Mouse (Mus musculus) left cerebral cortex, postnatal 36 days (tissue): ENCODE data around the gene Scg2. TPM values are rescaled to one million over a fixed set of nuclear protein-coding genes. Genes with fewer than 3 reads are reported as not detected.

Experiments used
- DNase-seq, 2 experiments: peaks; one replicate each; pipeline ENCODE4 v3.0.0; 2021 to 2022; ENCODE audit warnings: low spot score in 2 of 2, mixed read lengths in 1 of 2
- intact Hi-C: fragments of 180-260 bp; cut with DNase I; formaldehyde crosslinking; loops from one replicate; pipeline ENCODE4 v1.15.1; 2025
- total RNA-seq, 2 experiments: library from RNA; stranded (reverse); gene quantifications; 2 replicates each; pipeline ENCODE4 v1.2.3; 2021

The Scg2 gene
- total RNA-seq: 100 to 1,000 TPM; 217 to 221 TPM

- peak; percentile 82 to 83 for DNase-seq
- intact Hi-C loops: loop anchor here (2.0 to 10.0 kb wide), 4 partner anchors 105 to 707 kb away; no protein-coding TSS in a partner anchor
Measured at GRCm38 (mm10) chr1:79439609-79440308, at the start of gene Scg2. Gene Scg2, minus strand, starts transcription at chr1:79440120.

- intact Hi-C loops: no loop called here
- peak; percentile 52 to 69 for DNase-seq
Measured at GRCm38 (mm10) chr1:79485546-79485945, 45.6 kb upstream of the Scg2 start.

DNA sequence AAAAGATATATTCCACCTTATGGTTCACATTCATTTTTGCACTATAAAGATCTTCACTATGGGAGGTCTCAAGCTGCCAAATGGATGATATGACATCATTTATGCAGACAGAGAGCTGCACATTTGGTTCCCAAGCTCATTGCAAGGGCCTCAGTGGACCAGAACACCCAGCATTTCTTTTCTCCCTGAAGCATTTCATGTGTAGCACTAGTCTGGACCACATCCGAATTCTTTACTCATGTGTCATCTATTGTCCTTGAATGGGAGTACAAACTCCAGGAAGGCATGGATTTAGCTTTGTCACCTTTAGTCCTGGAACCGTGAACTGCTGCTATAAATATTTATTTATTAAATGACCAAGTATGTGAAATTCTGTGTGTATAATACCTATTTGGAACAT lies 30.9 kb upstream of the Scg2 start:
- intact Hi-C loops: no loop called here
- DNase-seq: no peak

GRCm38 (mm10) chr1:79469871-79470270 lies 30.0 kb upstream of the Scg2 start:
- DNase-seq: no peak

DNA sequence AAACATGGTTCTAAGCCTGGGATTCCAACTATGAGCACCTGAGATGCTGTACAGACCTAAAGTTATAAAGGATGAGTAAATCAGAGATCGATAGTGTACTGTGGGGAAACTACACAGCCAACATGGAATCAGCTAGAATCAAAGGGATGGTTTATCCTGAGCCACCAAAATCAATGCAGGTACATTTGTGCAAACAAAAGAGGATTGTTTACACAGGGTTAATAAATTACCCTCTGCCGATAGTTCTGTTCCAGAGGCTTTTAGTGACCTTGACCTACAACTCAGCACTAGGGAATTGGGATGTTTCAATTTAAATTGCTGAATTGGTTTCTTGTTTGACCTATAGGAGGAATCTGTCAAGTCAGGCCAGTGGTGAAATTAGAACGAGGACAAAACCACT lies 26.7 kb upstream of the Scg2 start:
- intact Hi-C loops: no loop called here

More at GRCm38 (mm10) chr1:79469871-79470270, 30.0 kb upstream of the Scg2 start:
- intact Hi-C loops: no loop called here

DNA sequence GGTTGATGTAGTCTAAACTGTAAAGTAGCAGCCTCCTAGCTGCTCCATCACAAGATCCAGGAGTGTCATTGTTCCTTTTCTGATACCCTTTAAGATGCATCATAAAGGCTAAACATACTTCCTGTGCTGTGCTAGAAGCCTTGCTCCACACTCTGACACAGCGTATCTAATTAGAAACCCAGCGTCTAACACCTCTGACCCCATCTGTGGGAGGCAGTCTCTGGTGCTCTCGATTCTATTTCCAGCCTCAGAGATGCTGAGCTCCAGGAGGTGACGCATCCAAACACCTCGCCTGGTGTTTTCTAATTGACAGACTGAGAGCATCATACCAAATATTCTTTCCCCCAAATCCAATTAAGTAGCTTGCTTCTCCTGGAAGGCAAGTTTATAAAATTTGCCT lies 18.6 kb upstream of the Scg2 start:
- no peak for DNase-seq
- intact Hi-C loops: no loop called here

More for the DNA sequence above, 26.7 kb upstream of the Scg2 start:
- no peak for DNase-seq

GRCm38 (mm10) chr1:79454164-79454563 lies 14.2 kb upstream of the Scg2 start:
- intact Hi-C loops: no loop called here
- no peak for DNase-seq

GRCm38 (mm10) chr1:79452339-79452738 lies 12.4 kb upstream of the Scg2 start:
- DNase-seq: no peak

DNA sequence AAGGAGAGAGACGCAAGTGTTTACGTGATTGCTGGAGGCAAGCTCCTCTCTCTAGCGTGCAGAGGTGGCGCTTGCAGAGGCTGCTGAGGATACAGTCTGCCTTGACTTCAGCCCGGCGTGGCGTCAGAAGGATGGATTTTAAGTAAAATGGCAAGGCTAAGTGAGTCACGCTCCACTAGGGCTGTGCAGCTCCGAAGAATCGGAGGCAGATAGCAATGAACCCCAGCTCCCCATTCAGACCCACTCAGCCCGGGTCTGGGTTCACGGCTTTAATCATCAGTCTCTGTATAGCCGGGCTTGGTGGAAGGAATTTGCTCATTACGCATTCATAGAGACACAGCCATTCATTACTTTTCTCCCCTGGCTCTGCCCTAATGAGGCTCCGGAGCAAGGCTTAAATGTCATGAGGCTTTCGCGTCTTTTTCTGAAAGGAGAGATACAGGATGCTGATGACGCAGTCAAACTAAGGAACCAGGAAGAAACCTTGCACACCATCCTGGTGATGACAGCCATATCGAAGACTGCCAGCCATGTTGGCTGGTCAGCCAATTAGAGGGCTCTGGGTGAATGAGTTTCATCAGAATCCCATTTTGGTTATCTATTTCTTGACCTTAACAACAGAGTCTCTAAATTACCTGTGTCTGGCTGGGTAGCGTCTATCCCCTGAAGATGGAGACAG lies 10.6 kb upstream of the Scg2 start:
- intact Hi-C loops: no loop called here
- peak; percentile 29 to 42 for DNase-seq

More at GRCm38 (mm10) chr1:79452339-79452738, 12.4 kb upstream of the Scg2 start:
- intact Hi-C loops: no loop called here

DNA sequence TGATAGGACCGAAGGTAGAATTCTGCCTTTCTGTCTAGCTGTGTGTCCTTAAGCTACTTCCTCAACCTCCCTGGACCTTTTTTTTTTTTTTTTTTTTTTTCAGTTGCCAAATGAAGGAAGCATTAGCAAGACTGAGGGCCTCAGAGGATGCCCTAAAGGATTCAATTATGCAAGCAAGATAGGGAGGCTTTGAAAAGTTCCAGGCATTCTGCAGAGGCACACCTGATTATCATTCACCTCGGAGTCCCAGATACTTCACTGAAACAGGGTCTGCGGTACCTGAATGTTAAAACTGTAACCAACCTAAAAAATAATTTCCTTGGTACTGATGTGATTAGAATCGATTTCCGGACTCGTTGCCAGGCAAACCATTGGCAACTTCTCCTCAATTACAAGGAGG lies 10.0 kb upstream of the Scg2 start:
- intact Hi-C loops: loop anchor here (5.0 to 10.0 kb wide), 2 partner anchors 132 to 195 kb away; no protein-coding TSS in a partner anchor
- no peak for DNase-seq

- intact Hi-C loops: loop anchor here (5.0 to 10.0 kb wide), 2 partner anchors 137 to 199 kb away; no protein-coding TSS in a partner anchor
- no peak for DNase-seq
Measured at GRCm38 (mm10) chr1:79445586-79445985, 5.7 kb upstream of the Scg2 start.

DNA sequence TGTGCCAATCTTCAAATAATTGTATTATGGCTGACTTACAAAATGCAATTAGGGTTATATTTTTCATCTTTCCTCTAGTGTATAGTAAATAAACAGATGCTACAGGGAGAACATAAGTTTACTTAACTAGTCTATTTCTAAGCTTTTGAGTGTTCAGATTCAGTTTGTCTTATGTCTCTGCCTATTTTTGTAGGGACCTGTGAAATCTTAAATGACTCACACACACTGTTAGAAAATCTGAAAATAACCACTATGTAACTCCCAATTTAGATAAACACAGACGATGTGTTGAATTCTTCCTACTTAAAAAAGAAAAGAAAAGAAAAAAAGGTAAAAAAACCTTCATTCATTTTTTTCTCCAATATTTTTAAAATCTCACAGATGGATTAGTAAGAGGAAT lies 2.2 kb downstream of the Scg2 start:
- DNase-seq: no peak

DNA sequence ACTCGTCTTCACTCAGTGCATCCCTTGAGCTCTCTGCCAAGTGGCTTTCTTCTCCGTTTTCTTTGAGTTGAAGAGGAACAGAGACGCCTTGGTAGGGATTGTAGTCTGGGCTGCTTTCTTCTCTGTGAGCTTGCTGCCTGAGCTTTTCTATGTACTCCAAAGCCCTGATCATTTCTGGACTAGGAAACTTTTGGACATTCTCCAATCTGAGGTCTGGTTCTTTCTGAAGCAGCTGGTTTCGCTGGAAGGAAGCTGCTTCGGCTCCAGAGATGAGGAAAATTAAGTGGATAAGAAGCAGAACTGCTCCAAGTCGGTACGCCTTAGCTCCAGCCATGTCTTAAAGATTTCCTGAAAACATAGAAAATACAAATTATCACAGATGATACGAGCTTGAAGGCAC lies 3.2 kb downstream of the Scg2 start:
- intact Hi-C loops: loop anchor here (5.0 kb wide), 1 partner anchor 694 kb away; no protein-coding TSS in a partner anchor
- DNase-seq: no peak

More for the DNA sequence above, 2.2 kb downstream of the Scg2 start:
- intact Hi-C loops: loop anchor here (2.0 to 5.0 kb wide), 2 partner anchors 103 to 695 kb away; no protein-coding TSS in a partner anchor

GRCm38 (mm10) chr1:79429058-79429457 lies 10.9 kb downstream of the Scg2 start:
- intact Hi-C loops: no loop called here
- DNase-seq: no peak

DNA sequence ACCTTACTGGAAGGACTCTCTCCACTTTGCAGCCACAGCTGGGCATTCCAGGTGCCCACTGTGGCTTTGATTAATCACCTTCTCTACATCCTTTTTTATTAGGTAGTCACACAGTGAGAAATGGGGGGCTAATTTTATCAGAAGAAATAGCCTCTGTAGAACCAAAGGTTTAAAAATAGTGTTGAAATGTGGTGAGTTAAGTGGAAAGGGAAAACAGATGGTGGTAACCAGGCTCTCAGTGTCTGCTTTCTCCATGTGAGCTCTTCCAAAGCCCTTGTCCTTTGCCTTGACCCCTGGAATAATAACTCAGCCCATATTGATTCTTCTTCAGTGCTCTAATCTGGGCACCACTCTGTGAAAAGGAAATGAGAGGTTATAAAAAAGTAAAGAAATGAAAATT lies 24.4 kb downstream of the Scg2 start:
- DNase-seq: no peak
- intact Hi-C loops: no loop called here

DNA sequence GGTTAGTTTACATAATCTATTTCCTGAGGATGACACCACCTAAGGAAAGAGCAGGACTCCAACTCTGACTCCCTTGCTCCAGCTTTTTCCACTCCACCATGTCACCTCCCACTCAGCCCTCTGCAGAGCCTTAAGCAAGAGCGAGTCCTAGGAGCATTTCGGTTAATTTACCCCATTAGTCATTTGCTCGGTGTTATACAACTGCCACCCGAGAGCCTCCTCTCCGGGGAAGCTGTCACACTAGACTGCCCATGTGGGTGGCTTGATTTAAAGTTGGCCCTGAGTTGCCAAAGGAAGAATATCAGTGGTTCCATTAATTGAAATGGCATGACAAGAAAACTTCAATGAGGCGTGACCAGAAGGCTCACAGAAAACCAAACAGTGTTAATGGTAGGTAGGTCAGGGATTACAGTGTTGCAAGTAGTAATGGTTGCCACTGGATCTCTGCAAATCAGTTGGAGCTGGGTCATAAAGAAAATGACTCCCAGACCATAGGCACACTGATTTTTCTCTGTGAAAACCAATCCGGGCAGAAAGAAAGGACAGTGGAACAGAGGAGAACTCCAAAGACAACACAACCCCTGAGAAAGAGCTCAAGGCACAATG lies 33.5 kb downstream of the Scg2 start:
- intact Hi-C loops: no loop called here

GRCm38 (mm10) chr1:79401090-79402012 lies 38.6 kb downstream of the Scg2 start:
- no peak for DNase-seq

More for the DNA sequence above, 33.5 kb downstream of the Scg2 start:
- DNase-seq: no peak

DNA sequence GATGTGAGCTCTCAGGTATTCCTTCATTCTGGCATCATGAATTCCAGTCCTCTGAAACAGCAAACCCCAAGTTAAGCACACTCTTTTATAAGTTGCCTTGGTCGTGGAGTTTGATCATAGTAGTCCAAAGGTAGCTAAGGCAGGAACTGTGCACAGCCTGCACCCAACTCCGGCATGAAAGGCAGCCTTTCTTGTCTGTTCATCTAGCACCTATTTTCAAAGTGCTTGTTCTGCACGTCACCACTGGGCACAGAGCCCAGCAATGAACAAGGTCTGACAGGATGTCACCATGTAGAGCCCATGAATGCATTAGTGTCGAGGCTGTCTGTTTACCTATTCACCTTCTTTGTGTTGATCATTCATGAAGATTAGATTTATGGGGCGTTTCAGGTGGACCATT lies 39.6 kb downstream of the Scg2 start:
- no peak for DNase-seq
- intact Hi-C loops: no loop called here

More at GRCm38 (mm10) chr1:79401090-79402012, 38.6 kb downstream of the Scg2 start:
- intact Hi-C loops: no loop called here
